Mouse (Mus musculus) CH12.LX (cell line): Measurements from ENCODE around the gene Dhx34. TPM values are rescaled to one million over a fixed set of nuclear protein-coding genes. Genes with fewer than 3 reads are reported as not detected.
A peak's percentile ranks its signal among the peaks of the same experiment; 100 is the strongest.

Experiments used
- DNase-seq: peaks from one replicate; pipeline ENCODE4 v3.0.0-alpha.2; 2013; ENCODE audit errors: extremely low read depth
- H3K27ac ChIP-seq: 2 replicates; pipeline ENCODE4 v1.5.1; 2012; ENCODE audit warnings: low read depth, mild to moderate bottlenecking, control low read depth, moderate library complexity; ENCODE audit not compliant: insufficient read depth
- H3K27me3 ChIP-seq: replicated peaks from 2 replicates; pipeline ENCODE3; 2012; ENCODE audit warnings: inconsistent platforms
- H3K36me3 ChIP-seq, 2 experiments: replicated peaks in 1 of 2; 2 replicates each; pipeline versions ENCODE3 to v1.6.1; 2012; ENCODE audit warnings: inconsistent platforms in 1 of 2, low read length in 1 of 2, mild to moderate bottlenecking in 1 of 2, mixed read lengths in 1 of 2, moderate library complexity in 1 of 2; ENCODE audit not compliant: control insufficient read depth in 1 of 2, insufficient read depth in 1 of 2
- H3K4me1 ChIP-seq, 2 experiments: 2 replicates each; pipeline ENCODE4 v1.6.1; 2012; ENCODE audit warnings: inconsistent platforms in 1 of 2, moderate library complexity in 1 of 2; ENCODE audit not compliant: insufficient read depth in 2 of 2, control insufficient read depth in 1 of 2
- H3K4me2 ChIP-seq: 2 replicates; pipeline ENCODE4 v1.6.1; 2012; ENCODE audit warnings: low read depth, mild to moderate bottlenecking, control low read depth; ENCODE audit not compliant: poor library complexity, insufficient read depth, severe bottlenecking
- H3K4me3 ChIP-seq, 3 experiments: fragments of 150-350 bp in 1 of 3; sonication (generic) in 1 of 3; replicated peaks in 1 of 3; 2 replicates each; pipeline versions ENCODE3 to v1.5.1; 2011 to 2012; ENCODE audit warnings: low read depth in 2 of 3, low read length in 2 of 3, mild to moderate bottlenecking in 2 of 3, moderate library complexity in 2 of 3, control low read depth in 1 of 3, improper control_type of control experiment in 1 of 3, inconsistent platforms in 1 of 3, mixed read lengths in 1 of 3; ENCODE audit not compliant: poor library complexity in 1 of 3
- H3K79me2 ChIP-seq: replicated peaks from 2 replicates; pipeline ENCODE4 v1.6.1; 2012; ENCODE audit warnings: mild to moderate bottlenecking, moderate library complexity; ENCODE audit not compliant: control insufficient read depth, poor library complexity, insufficient read depth, severe bottlenecking; ENCODE audit errors: extremely low read depth
- H3K9ac ChIP-seq: 2 replicates; pipeline ENCODE4 v1.6.1; 2012; ENCODE audit warnings: low read depth, mild to moderate bottlenecking, control low read depth, moderate library complexity; ENCODE audit not compliant: insufficient read depth
- H3K9me3 ChIP-seq: replicated peaks from 2 replicates; pipeline ENCODE3; 2012; ENCODE audit warnings: low read length, inconsistent platforms, mixed read lengths
- BHLHE40 ChIP-seq: IDR thresholded peaks from 2 replicates; pipeline ENCODE4 v1.6.1; 2011; ENCODE audit warnings: mild to moderate bottlenecking, low read depth, low read length, improper control_type of control experiment
- CHD1 ChIP-seq: IDR thresholded peaks from 2 replicates; pipeline ENCODE4 v1.6.1; 2012; ENCODE audit warnings: low read depth, low read length, improper control_type of control experiment, inconsistent platforms
- CHD2 ChIP-seq: IDR thresholded peaks from 2 replicates; pipeline ENCODE4 v1.6.1; 2011; ENCODE audit warnings: low read length, improper control_type of control experiment
- CTCF ChIP-seq, 2 experiments: IDR thresholded peaks in 1 of 2; conservative IDR thresholded peaks in 1 of 2; 2 replicates each; pipeline ENCODE4 v1.5.1; 2011 to 2012; ENCODE audit warnings: low read depth in 2 of 2, low read length in 2 of 2, improper control_type of control experiment in 1 of 2, inconsistent platforms in 1 of 2, mild to moderate bottlenecking in 1 of 2, moderate library complexity in 1 of 2
- EP300 ChIP-seq: IDR thresholded peaks from 2 replicates; pipeline ENCODE4 v1.6.1; 2011; ENCODE audit warnings: low read length, improper control_type of control experiment
- ETS1 ChIP-seq: conservative IDR thresholded peaks from 2 replicates; pipeline ENCODE4 v1.6.1; 2012; ENCODE audit warnings: low read depth, mild to moderate bottlenecking, inconsistent platforms, low read length, improper control_type of control experiment, moderate library complexity
- IRF4 ChIP-seq: IDR thresholded peaks from 2 replicates; pipeline ENCODE4 v1.6.1; 2014; ENCODE audit warnings: low read depth, mild to moderate bottlenecking, inconsistent platforms, low read length, improper control_type of control experiment
- JUN ChIP-seq: IDR thresholded peaks from 2 replicates; pipeline ENCODE4 v1.6.1; 2011; ENCODE audit warnings: low read depth, mild to moderate bottlenecking, low read length, improper control_type of control experiment, moderate library complexity; ENCODE audit not compliant: insufficient read depth
- JUND ChIP-seq: conservative IDR thresholded peaks from 2 replicates; pipeline ENCODE4 v1.6.1; 2011; ENCODE audit warnings: low read depth, low read length, improper control_type of control experiment
- KAT2A ChIP-seq: IDR thresholded peaks from 2 replicates; pipeline ENCODE4 v1.6.1; 2012; ENCODE audit warnings: low read length, improper control_type of control experiment, inconsistent platforms; ENCODE audit not compliant: insufficient replicate concordance
- MAFK ChIP-seq: IDR thresholded peaks from 2 replicates; pipeline ENCODE4 v1.6.1; 2011; ENCODE audit warnings: low read length, improper control_type of control experiment; ENCODE audit not compliant: insufficient replicate concordance
- MAX ChIP-seq: IDR thresholded peaks from 2 replicates; pipeline ENCODE4 v1.6.1; 2011; ENCODE audit warnings: low read length, improper control_type of control experiment
- MAZ ChIP-seq: IDR thresholded peaks from 2 replicates; pipeline ENCODE4 v1.6.1; 2012; ENCODE audit warnings: low read depth, mild to moderate bottlenecking, inconsistent platforms, low read length, improper control_type of control experiment, moderate library complexity
- MXI1 ChIP-seq: IDR thresholded peaks from 2 replicates; pipeline ENCODE4 v1.6.1; 2011; ENCODE audit warnings: mild to moderate bottlenecking, low read depth, low read length, improper control_type of control experiment
- MYC ChIP-seq: IDR thresholded peaks from 2 replicates; pipeline ENCODE4 v1.6.1; 2011; ENCODE audit warnings: low read depth, mild to moderate bottlenecking, improper control_type of control experiment, low read length
- NELFE ChIP-seq: IDR thresholded peaks from 2 replicates; pipeline ENCODE4 v1.6.1; 2011; ENCODE audit warnings: low read depth, low read length, improper control_type of control experiment
- NRF1 ChIP-seq: IDR thresholded peaks from 2 replicates; pipeline ENCODE4 v1.6.1; 2014; ENCODE audit warnings: low read depth, mild to moderate bottlenecking, inconsistent platforms, low read length, improper control_type of control experiment, moderate library complexity
- POLR2A ChIP-seq: IDR thresholded peaks from 2 replicates; pipeline ENCODE4 v1.6.1; 2011; ENCODE audit warnings: low read depth, mild to moderate bottlenecking, improper control_type of control experiment, low read length
- POLR2AphosphoS2 ChIP-seq: IDR thresholded peaks from 2 replicates; pipeline ENCODE4 v1.6.1; 2011; ENCODE audit warnings: low read depth, low read length, improper control_type of control experiment
- RAD21 ChIP-seq: IDR thresholded peaks from 2 replicates; pipeline ENCODE4 v1.6.1; 2011; ENCODE audit warnings: low read depth, mild to moderate bottlenecking, low read length, improper control_type of control experiment, moderate library complexity
- SIN3A ChIP-seq: IDR thresholded peaks from 2 replicates; pipeline ENCODE4 v1.6.1; 2012; ENCODE audit warnings: low read length, improper control_type of control experiment, inconsistent platforms
- SMC3 ChIP-seq: IDR thresholded peaks from 2 replicates; pipeline ENCODE4 v1.6.1; 2011; ENCODE audit warnings: low read depth, low read length, improper control_type of control experiment
- TCF12 ChIP-seq: IDR thresholded peaks from 2 replicates; pipeline ENCODE4 v1.6.1; 2014; ENCODE audit warnings: low read depth, mild to moderate bottlenecking, inconsistent platforms, low read length, improper control_type of control experiment
- USF2 ChIP-seq: conservative IDR thresholded peaks from 2 replicates; pipeline ENCODE4 v1.6.1; 2011; ENCODE audit warnings: low read depth, low read length, improper control_type of control experiment
- ZKSCAN1 ChIP-seq: IDR thresholded peaks from 2 replicates; pipeline ENCODE4 v1.6.1; 2012; ENCODE audit warnings: low read depth, inconsistent platforms, low read length, improper control_type of control experiment, borderline replicate concordance
- ZMIZ1 ChIP-seq: IDR thresholded peaks from 2 replicates; pipeline ENCODE4 v1.6.1; 2012; ENCODE audit warnings: low read depth, mild to moderate bottlenecking, inconsistent platforms, low read length, improper control_type of control experiment
- dilution Hi-C: fragments of 300-500 bp; cut with MboI; formaldehyde crosslinking; loops from 2 replicates; pipeline ENCODE4 v1.14.3; 2020; ENCODE audit warnings: low sequenced_read_pairs; ENCODE audit not compliant: extremely low pct_unique_long_range_greater_than_20kb, extremely low pct_ligation_motif_present
- in situ Hi-C: fragments of 300-500 bp; cut with MboI; formaldehyde crosslinking; loops from 3 replicates; pipeline ENCODE4 v1.14.3; 2019; ENCODE audit warnings: low sequenced_read_pairs, low pct_ligation_motif_present, low pct_unique_long_range_greater_than_20kb, mixed read lengths
- polyA plus RNA-seq: library from polyadenylated mRNA; unstranded; fragments of >175 nt; gene quantifications from 2 replicates; pipeline ENCODE4 v1.2.1, GENCODE M21; 2012; ENCODE audit warnings: low read depth; ENCODE audit not compliant: insufficient read length
- total RNA-seq, 2 experiments: library from RNA; depleted of rRNA; stranded (reverse); fragments of 300-350 nt in 1 of 2; fragments of >200 nt in 1 of 2; gene quantifications; 2 replicates each; pipeline ENCODE4 v1.2.3; 2012 to 2014

Dhx34 gene
- total and polyA plus RNA-seq, 3 experiments = 8.8 to 18.0 (median 15.2) TPM

DNA sequence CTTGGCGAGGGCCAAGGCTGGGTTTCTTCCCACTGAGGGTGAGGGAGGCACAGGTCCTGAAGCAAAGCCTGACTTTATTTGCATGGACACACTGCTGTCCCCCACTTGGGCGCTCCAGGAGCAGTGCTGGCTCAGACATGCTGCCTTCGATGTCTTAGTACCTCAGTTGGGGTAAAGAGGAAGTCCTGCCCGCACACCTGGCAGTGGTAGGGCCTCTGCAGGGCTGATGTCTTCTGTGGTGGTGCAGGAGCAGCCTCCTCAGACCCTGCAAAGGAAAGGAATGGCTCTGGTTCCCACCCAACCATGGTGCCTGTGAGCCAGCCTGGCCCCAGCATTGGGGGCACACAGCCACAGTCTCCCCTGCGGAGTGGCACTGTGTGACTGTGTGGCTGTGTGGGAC is 24.7 kb downstream of the Dhx34 start:
- in situ Hi-C loops = loop anchor here (10.0 kb wide), 1 partner anchor 58 kb away; the partner anchor contains the start of gene C5ar1
- peaks cover 13 to 68% of the 10 kb centered on the region in 2 experiments for H3K4me1 ChIP-seq
- peak; percentile 49 for DNase-seq

DNA sequence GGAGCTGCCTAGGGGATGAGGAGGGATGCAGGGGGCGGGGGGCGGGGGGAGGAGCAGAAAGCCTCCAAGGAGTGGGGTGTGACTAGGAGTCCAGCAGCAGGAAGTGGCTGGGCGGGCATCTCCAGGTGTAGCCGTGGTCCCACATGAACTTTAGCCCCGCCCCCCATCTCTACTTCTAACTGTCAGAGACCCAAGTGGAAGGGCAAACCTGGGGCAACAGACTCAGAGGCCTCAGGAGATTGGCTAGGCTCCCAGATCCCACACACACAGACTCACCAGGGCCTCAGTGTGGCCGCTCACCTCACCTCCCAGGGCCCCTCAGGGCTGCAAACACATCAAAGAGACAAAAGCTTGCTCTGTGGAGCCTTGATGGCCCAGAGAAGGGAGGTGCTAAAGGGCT is 25.2 kb downstream of the Dhx34 start:
- Histone ChIP-seq H3K27ac (no peak overlapping the region), H3K79me2 (no peaks in the 10 kb centered on the region), H3K9me3 (no peaks in the 10 kb centered on the region), H3K9ac (no peak overlapping the region), H3K27me3 (no peaks in the 10 kb centered on the region), H3K4me3 (no peak overlapping the region), H3K36me3 (peaks cover 49 to 69% of the 10 kb centered on the region in 2 experiments), H3K4me2 (no peak overlapping the region), H3K4me1 (peaks cover 13 to 69% of the 10 kb centered on the region in 2 experiments)
- no peak for DNase-seq
- in situ Hi-C loops (loop anchor here (10.0 kb wide), 1 partner anchor 58 kb away; the partner anchor contains the start of gene C5ar1), dilution Hi-C loops (no loop called here)
- TF ChIP-seq TCF12 (no peak), MYC (no peak), MXI1 (no peak), JUN (no peak), MAZ (no peak), IRF4 (no peak), CTCF (conservative IDR thresholded peaks at IDR 0.05 in 1 of 2, IDR thresholded peaks at IDR 0.05 in 1 of 2; ENCODE audit: low read depth in 2 of 2, low read length in 2 of 2) (no peak), SIN3A (no peak), POLR2A (no peak), EP300 (no peak), KAT2A (no peak), CHD1 (no peak), MAFK (no peak), NRF1 (no peak), NELFE (no peak), USF2 (no peak)

More for the DNA sequence above, 24.7 kb downstream of the Dhx34 start:
- H3K36me3 ChIP-seq = peaks cover 55 to 74% of the 10 kb centered on the region in 2 experiments
- H3K4me3 ChIP-seq = peak overlapping the region in 1 of 3 experiments; percentile 7
- H3K79me2 ChIP-seq = no peaks in the 10 kb centered on the region
- dilution Hi-C loops = no loop called here
- peak overlapping the region; percentile 31; the same call in 1 of the 2 replicates for H3K27ac ChIP-seq
- H3K9ac ChIP-seq = no peak overlapping the region
- TF ChIP-seq EP300 = no peak
- TF ChIP-seq CHD1 = no peak
- TF ChIP-seq MAFK = no peak
- TF ChIP-seq MXI1 = no peak
- no peak for TF ChIP-seq CHD2
- TF ChIP-seq IRF4 = no peak
- TF ChIP-seq SMC3 = no peak
- TF ChIP-seq NRF1 = no peak
- no peak for TF ChIP-seq RAD21
- TF ChIP-seq MAX = no peak
- TF ChIP-seq KAT2A = no peak
- TF ChIP-seq BHLHE40 = no peak
- TF ChIP-seq CTCF (conservative IDR thresholded peaks at IDR 0.05 in 1 of 2, IDR thresholded peaks at IDR 0.05 in 1 of 2; ENCODE audit: low read depth in 2 of 2, low read length in 2 of 2) = no peak
- TF ChIP-seq POLR2AphosphoS2 = no peak
- TF ChIP-seq ZMIZ1 = no peak
- TF ChIP-seq JUND = no peak
- no peak for TF ChIP-seq ZKSCAN1
- no peak for TF ChIP-seq ETS1
- TF ChIP-seq USF2 = no peak
- H3K4me2 ChIP-seq = no peak overlapping the region
- H3K9me3 ChIP-seq = no peaks in the 10 kb centered on the region
- no peaks in the 10 kb centered on the region for H3K27me3 ChIP-seq
